Mouse (Mus musculus) gastrocnemius, postnatal 25 days (tissue): ENCODE results near the gene Gpatch2. TPM values are rescaled to one million over a fixed set of nuclear protein-coding genes. Genes with fewer than 3 reads are reported as not detected.

Source experiments
- DNase-seq: peaks from one replicate; pipeline ENCODE4 v3.0.0; 2022
- total RNA-seq, 2 experiments: library from RNA; stranded (reverse); gene quantifications; 1 replicate in 1 of 2; 2 replicates in 1 of 2; pipeline ENCODE4 v1.2.3; 2021

Gpatch2 gene
- total RNA-seq, 2 experiments from 2014 or later = 9.0 to 9.5 TPM

DNA sequence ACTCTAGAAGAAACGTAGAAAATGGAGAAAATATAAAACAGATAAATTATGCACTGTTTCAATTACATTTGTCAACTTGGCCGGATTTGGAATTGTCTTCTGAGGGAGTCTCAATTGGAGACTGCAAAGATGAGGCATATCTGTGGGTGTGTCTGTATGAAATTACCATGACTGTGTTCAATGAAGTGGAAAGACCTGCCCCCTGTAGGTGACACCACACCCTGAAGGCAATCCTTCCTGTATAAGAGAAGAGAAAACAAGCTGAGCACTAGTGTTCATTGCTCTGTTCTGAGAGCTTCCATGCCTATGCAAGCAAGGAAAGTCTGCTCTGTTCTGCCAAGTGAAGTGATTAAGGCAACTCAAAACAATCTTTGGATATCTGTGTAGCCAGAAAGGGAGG is 153.7 kb downstream of the Gpatch2 start:
- no peak for DNase-seq

DNA sequence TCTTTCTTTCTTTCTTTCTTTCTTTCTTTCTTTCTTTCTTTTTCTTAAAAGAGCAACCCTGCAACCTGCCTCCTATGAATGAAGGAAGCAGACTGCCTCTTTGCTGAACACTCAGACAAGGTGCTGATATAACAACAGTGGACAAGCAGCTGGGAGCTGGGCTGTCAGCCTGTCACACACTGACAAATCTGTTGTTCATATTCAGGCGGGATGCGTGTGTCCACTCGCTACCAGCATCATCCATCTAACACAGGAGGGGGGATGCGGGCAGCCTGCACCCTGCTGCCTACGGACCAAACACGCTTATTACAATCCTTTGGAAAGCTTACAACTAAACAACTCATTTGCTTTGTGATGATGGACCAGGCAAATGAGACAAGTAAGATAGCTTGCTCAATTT is 158.2 kb downstream of the Gpatch2 start:
- no peak for DNase-seq

DNA sequence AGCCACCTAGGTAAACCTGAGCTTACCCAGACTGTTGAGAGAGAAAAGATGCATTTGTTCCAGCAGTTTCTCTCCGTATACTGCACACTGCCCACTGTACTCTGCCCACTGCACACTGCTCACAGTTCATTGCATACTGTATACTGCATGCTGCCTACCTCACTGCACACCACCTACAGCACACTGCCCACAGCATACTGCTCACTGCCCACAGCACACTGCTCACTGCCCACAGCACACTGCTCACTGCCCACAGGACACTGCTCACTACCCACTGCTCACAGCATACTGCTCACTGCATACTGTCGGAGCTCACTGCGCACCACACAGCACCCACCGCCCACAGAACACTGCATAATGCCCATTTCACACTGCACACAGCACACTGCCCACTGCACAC is 159.1 kb downstream of the Gpatch2 start:
- DNase-seq = no peak

DNA sequence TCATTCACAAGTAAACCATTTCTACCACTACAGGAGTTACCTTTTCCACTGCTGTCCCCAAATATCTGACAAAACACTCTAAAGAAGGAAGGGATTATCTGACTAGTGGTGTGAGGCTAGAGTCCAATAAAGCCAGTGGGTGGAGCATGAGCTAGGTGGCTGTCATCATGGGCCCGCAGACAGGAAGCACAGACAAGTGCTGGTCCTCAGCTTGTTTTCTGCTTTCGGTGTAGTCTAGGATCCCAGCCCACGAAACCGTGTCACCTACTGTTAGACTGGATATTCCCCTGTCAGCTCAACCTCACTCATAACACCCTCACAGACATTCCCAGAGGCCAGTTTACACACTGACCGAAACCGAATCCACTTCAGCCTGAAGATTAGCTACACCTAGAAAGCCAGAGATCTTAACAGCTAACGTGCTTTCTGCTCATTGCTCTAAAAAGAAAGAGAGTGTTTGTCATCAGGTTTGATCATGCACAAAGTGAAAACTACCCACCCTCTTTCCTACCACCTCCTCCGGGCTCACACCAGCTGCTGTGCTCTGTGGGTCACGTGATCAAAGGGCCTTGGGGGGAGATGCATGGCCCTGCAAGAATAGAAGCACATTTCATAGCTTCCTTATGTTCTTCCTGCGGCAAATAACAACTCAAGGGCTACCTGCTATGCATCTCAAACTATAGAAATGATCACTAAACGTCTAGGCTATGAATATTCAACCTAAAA is 161.8 kb downstream of the Gpatch2 start:
- DNase-seq = no peak

DNA sequence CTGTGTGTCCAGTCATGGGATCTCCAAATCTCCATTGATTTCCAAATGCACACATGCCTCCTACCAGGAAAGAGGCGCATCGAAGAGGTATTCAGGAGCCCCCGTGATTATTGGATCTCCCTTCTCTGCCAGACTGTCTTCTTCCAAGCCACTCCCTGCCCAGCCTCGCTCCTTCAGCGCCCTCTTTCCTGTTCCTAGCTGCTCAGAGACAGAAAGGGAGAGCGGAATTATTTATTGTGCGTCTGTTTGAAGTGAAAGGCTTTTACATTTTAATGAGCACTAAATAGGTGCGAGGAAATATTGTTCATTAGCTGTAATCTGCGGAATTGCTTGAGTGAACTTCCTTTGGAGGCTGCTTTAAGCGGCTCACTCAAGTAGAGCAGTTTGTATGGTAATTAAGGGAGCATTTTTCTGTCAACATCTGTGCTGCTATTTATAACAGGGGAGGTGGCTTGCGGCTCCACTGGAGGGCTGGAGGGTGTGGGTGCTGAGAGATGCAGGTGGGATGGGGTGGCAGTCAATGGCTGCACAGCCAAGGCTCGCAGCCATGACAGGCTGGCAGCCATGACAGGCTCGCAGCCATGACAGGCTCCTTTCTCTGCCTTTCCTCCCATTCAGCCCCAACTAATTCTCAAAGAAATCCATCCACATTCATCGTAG is 162.7 kb downstream of the Gpatch2 start:
- DNase-seq = no peak

DNA sequence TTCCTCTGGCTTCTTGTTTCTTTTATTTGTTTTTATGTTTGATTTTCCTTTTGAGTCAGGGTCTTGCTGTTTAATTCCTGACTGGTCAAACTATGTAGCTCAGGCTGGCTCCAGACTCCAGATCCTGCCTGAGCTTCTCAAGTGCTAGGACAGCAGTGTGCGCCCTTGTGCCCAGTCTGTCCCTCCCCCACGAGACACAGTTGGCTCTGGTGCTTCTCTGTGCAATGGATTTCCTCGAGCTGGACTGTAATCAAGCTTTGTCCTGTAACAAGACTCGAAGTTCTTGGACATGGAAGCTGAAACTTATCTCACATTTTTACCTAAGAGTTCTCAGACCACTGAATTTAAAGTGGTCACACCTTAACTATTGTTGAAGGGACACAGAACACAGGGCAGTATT is 174.2 kb downstream of the Gpatch2 start:
- DNase-seq = no peak

DNA sequence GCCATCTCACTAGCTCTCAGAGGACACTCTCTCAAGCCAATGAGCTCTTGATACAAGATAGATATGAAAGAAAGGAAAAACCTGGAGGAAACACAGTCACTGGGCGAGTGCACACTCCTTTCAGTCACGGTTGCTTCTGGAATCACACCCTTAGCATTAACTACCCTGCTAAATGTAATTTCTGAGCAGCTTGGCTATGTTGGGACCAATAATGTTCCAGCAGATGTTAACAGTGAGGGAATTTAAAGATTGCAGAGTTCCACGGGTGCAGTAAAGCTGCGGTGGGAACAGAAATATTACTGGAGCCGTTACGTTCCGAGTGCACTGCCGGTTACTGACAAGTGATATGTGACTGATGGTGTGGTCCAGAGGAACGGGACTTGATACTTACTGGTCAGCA is 185.5 kb downstream of the Gpatch2 start:
- no peak for DNase-seq

Other genes with a start within 250 kb of the Gpatch2 start
- gene D1Pas1, start 248.1 kb upstream of the Gpatch2 start, total RNA-seq = not detected
- under 1 TPM in 1 of 2 experiments, not detected in 1; 0.28 TPM for gene Spata17, start within 50 bp of the Gpatch2 start, total RNA-seq